Mouse (Mus musculus) embryonic facial prominence, embryonic 14.5 days (tissue): Measurements from ENCODE around the gene Malsu1. TPM values are rescaled to one million over a fixed set of nuclear protein-coding genes. Genes with fewer than 3 reads are reported as not detected.

Source experiments
- ATAC-seq: fragments of 200-750 bp; cut with Nextera tagmentation; 2 replicates; pipeline ENCODE4 v1.8.0; 2017; ENCODE audit warnings: low read depth, moderate number of reproducible peaks, moderate TSS enrichment
- DNase-seq: peaks from one replicate; pipeline ENCODE4 v3.0.0-alpha.2; 2015; ENCODE audit warnings: low spot score
- H3K27ac ChIP-seq: fragments of 300-500 bp; sonication (generic); replicated peaks from 2 replicates; pipeline ENCODE4 v1.5.1; 2014; ENCODE audit warnings: low read depth, mild to moderate bottlenecking, low read length, moderate library complexity
- H3K27me3 ChIP-seq: fragments of 300-500 bp; sonication (generic); replicated peaks from 2 replicates; pipeline ENCODE4 v1.6.1; 2014; ENCODE audit warnings: low read length; ENCODE audit not compliant: control insufficient read depth, insufficient read depth
- H3K36me3 ChIP-seq: fragments of 300-500 bp; sonication (generic); 2 replicates; pipeline ENCODE4 v1.6.1; 2014; ENCODE audit warnings: low read length, mixed read lengths; ENCODE audit not compliant: control insufficient read depth, insufficient read depth
- H3K4me1 ChIP-seq: fragments of 300-500 bp; sonication (generic); 2 replicates; pipeline ENCODE4 v1.6.1; 2014; ENCODE audit warnings: antibody characterized with exemption, low read length; ENCODE audit not compliant: control insufficient read depth, insufficient read depth
- H3K4me2 ChIP-seq: fragments of 300-500 bp; sonication (generic); 2 replicates; pipeline ENCODE4 v1.6.1; 2014; ENCODE audit warnings: low read depth, mild to moderate bottlenecking, low read length, moderate library complexity, mixed read lengths
- H3K4me3 ChIP-seq: fragments of 300-500 bp; sonication (generic); 2 replicates; pipeline ENCODE4 v1.5.1; 2014; ENCODE audit warnings: low read depth, mild to moderate bottlenecking, low read length
- H3K9ac ChIP-seq: fragments of 300-500 bp; sonication (generic); 2 replicates; pipeline ENCODE4 v1.6.1; 2014; ENCODE audit warnings: low read depth, mild to moderate bottlenecking, low read length, moderate library complexity, mixed read lengths
- H3K9me3 ChIP-seq: fragments of 300-500 bp; sonication (generic); 2 replicates; pipeline ENCODE4 v1.6.1; 2016; ENCODE audit warnings: low read length; ENCODE audit not compliant: control insufficient read depth
- WGBS: fragments of 180-500 bp; shearing (Covaris S2); extraction: QIAGEN DNeasy Blood & Tissue Kit; methylation state at CpG from one replicate; pipeline ENCODE4 v1.1.7; 2014; 5-methylcytosine and 5-hydroxymethylcytosine counted together
- polyA plus RNA-seq: library from polyadenylated mRNA; unstranded; fragments of >200 nt; fragmentation: Nextera tagmentation; extraction: Ambion mirVana; gene quantifications from 2 replicates; pipeline ENCODE4 v1.2.1, GENCODE M21; 2014

The Malsu1 gene
- polyA plus RNA-seq, 1 experiment from 2014 or later = 72.1 TPM

GRCm38 (mm10) chr6:49055256-49055733, 18.3 kb upstream of the Malsu1 start:
- no peaks in the 10 kb centered on the region for H3K4me1 ChIP-seq
- H3K9ac ChIP-seq = no peak overlapping the region
- no peak overlapping the region for H3K27ac ChIP-seq
- no peaks in the 10 kb centered on the region for H3K9me3 ChIP-seq
- H3K4me2 ChIP-seq = no peak overlapping the region
- 7% methylated on average over 7 of the region's 7 CpGs for WGBS
- H3K4me3 ChIP-seq = no peak overlapping the region
- no peaks in the 10 kb centered on the region for H3K27me3 ChIP-seq
- ATAC-seq (no peak), DNase-seq (peak; percentile 29)
- no peaks in the 10 kb centered on the region for H3K36me3 ChIP-seq

DNA sequence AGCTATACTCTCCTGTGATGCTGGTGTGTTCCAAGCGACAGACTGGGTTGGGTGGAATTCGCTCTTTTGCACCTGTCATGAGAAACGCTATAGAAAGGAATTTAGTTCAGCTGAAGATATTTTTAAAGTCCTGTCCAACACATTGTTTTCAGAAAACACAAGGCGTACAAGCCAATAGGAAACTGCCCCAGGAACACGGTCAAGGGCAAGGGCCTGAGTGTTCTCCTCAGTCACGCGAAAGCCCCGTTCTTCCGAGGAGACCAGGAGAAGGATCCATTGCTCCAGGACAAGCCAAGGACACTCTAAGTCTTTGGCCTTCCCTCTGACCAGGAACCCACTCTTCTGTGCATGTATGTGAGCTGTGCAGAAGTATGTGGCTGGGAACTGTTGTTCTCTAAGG, 17.6 kb upstream of the Malsu1 start:
- Histone ChIP-seq H3K4me2 (no peak overlapping the region), H3K9ac (no peak overlapping the region), H3K9me3 (no peaks in the 10 kb centered on the region), H3K4me1 (no peaks in the 10 kb centered on the region), H3K4me3 (no peak overlapping the region), H3K36me3 (no peaks in the 10 kb centered on the region), H3K27me3 (no peaks in the 10 kb centered on the region), H3K27ac (no peak overlapping the region)
- 73% methylated on average over 9 of the region's 9 CpGs for WGBS
- ATAC-seq (no peak), DNase-seq (no peak)

- Histone ChIP-seq H3K36me3 (no peaks in the 10 kb centered on the region), H3K9ac (no peak overlapping the region), H3K27ac (no peak overlapping the region), H3K4me3 (no peak overlapping the region), H3K9me3 (no peaks in the 10 kb centered on the region), H3K27me3 (no peaks in the 10 kb centered on the region), H3K4me1 (no peaks in the 10 kb centered on the region), H3K4me2 (no peak overlapping the region)
- WGBS = 36% methylated on average over 8 of the region's 8 CpGs
- DNase-seq (peak; percentile 82), ATAC-seq (no peak)
Observed at GRCm38 (mm10) chr6:49057053-49058021, 16.3 kb upstream of the Malsu1 start.

GRCm38 (mm10) chr6:49068361-49068760, 5.2 kb upstream of the Malsu1 start:
- Histone ChIP-seq H3K4me3 (no peak overlapping the region), H3K9me3 (no peaks in the 10 kb centered on the region), H3K36me3 (no peaks in the 10 kb centered on the region), H3K4me2 (no peak overlapping the region), H3K27ac (no peak overlapping the region), H3K9ac (no peak overlapping the region), H3K27me3 (no peaks in the 10 kb centered on the region), H3K4me1 (no peaks in the 10 kb centered on the region)
- ATAC-seq (no peak), DNase-seq (no peak)
- 34% methylated on average over 3 of the region's 4 CpGs for WGBS

GRCm38 (mm10) chr6:49074117-49074490, 509 bp downstream of the Malsu1 start:
- H3K4me2 ChIP-seq = peak overlapping the region; percentile 73
- H3K9ac ChIP-seq = peak overlapping the region; percentile 96
- peaks cover 12% of the 10 kb centered on the region for H3K4me1 ChIP-seq
- H3K4me3 ChIP-seq = peak overlapping the region; percentile 98
- peak; percentile 45 for ATAC-seq
- under 1% methylated on average over 17 of the region's 19 CpGs for WGBS
- DNase-seq = no peak
- H3K27ac ChIP-seq = peak overlapping the region; percentile 84
- H3K9me3 ChIP-seq = no peaks in the 10 kb centered on the region
- peaks cover 5% of the 10 kb centered on the region; the same call in 1 of the 2 replicates for H3K36me3 ChIP-seq
- H3K27me3 ChIP-seq = no peaks in the 10 kb centered on the region

- no peak overlapping the region for H3K27ac ChIP-seq
- H3K4me3 ChIP-seq = no peak overlapping the region
- no peak overlapping the region for H3K9ac ChIP-seq
- H3K9me3 ChIP-seq = no peaks in the 10 kb centered on the region
- H3K27me3 ChIP-seq = no peaks in the 10 kb centered on the region
- H3K4me2 ChIP-seq = no peak overlapping the region
- no peak for DNase-seq
- H3K4me1 ChIP-seq = peaks cover 12% of the 10 kb centered on the region
- H3K36me3 ChIP-seq = peaks cover 11% of the 10 kb centered on the region; the same call in 1 of the 2 replicates
- ATAC-seq = no peak
- WGBS = 85% methylated on average over 2 of the region's 2 CpGs
Observed at GRCm38 (mm10) chr6:49077894-49078293, 4.3 kb downstream of the Malsu1 start.

GRCm38 (mm10) chr6:49079313-49079712, 5.7 kb downstream of the Malsu1 start:
- WGBS = 88% methylated on average over 1 of the region's 1 CpGs

GRCm38 (mm10) chr6:49083008-49083407, 9.4 kb downstream of the Malsu1 start:
- H3K27me3 ChIP-seq = no peaks in the 10 kb centered on the region
- no peak overlapping the region for H3K27ac ChIP-seq
- no peak overlapping the region for H3K4me2 ChIP-seq
- H3K9me3 ChIP-seq = no peaks in the 10 kb centered on the region
- H3K36me3 ChIP-seq = peaks cover 51% of the 10 kb centered on the region
- H3K4me1 ChIP-seq = no peaks in the 10 kb centered on the region
- DNase-seq (no peak), ATAC-seq (no peak)
- H3K9ac ChIP-seq = no peak overlapping the region
- 92% methylated on average over 4 of the region's 4 CpGs for WGBS
- H3K4me3 ChIP-seq = no peak overlapping the region

More at GRCm38 (mm10) chr6:49079313-49079712, 5.7 kb downstream of the Malsu1 start:
- ATAC-seq (no peak), DNase-seq (no peak)
- Histone ChIP-seq H3K27ac (no peak overlapping the region), H3K4me2 (no peak overlapping the region), H3K9ac (no peak overlapping the region), H3K4me1 (peaks cover 12% of the 10 kb centered on the region), H3K27me3 (no peaks in the 10 kb centered on the region), H3K4me3 (no peak overlapping the region), H3K36me3 (peaks cover 25% of the 10 kb centered on the region), H3K9me3 (no peaks in the 10 kb centered on the region)
